Mouse (Mus musculus): Measurements from ENCODE around the gene Serpina6.

- TF ChIP-seq POLR2A (IDR thresholded peaks at IDR 0.05; ENCODE audit: low read depth, low read length) (no peak), CTCF (IDR thresholded peaks at IDR 0.05; ENCODE audit: extremely low read depth, insufficient read depth, insufficient read length, insufficient replicate concordance) (no peak)
Measured at GRCm38 (mm10) chr12:103686050-103686449, 29.0 kb upstream of the Serpina6 start.
